Mouse (Mus musculus) G1E (cell line): Measurements from ENCODE around the gene Gm826.

Experiments
- CTCF ChIP-seq: IDR thresholded peaks from 2 replicates; pipeline ENCODE4 v1.5.1; 2012; ENCODE audit warnings: low read depth, low read length, inconsistent platforms, mixed read lengths
- GATA1 ChIP-seq: IDR thresholded peaks from 2 replicates; pipeline ENCODE4 v1.6.1; 2012; ENCODE audit warnings: borderline replicate concordance, low read length, inconsistent platforms, mixed read lengths
- TAL1 ChIP-seq: conservative IDR thresholded peaks from 2 replicates; pipeline ENCODE4 v1.6.1; 2012; ENCODE audit warnings: low read depth, low read length, inconsistent platforms, mixed read lengths

GRCm38 (mm10) chr2:160358896-160359295, 24.9 kb upstream of the Gm826 start:
- no peak for TF ChIP-seq CTCF
- TF ChIP-seq GATA1: no peak
- no peak for TF ChIP-seq TAL1
